Mouse (Mus musculus) thymus, adult 2 months (tissue): ENCODE measurements around the gene Tnrc6c. TPM values are rescaled to one million over a fixed set of nuclear protein-coding genes. Genes with fewer than 3 reads are reported as not detected.

ENCODE experiments used
- DNase-seq: peaks from one replicate; pipeline ENCODE4 v3.0.0; 2021
- H3K27ac ChIP-seq: fragments of 200-500 bp; 2 replicates; pipeline ENCODE4 v1.5.1; 2012; ENCODE audit warnings: low read length, control low read depth; ENCODE audit not compliant: control insufficient read depth, insufficient read depth
- H3K27me3 ChIP-seq: fragments of 200-500 bp; 2 replicates; pipeline ENCODE4 v1.6.1; 2012; ENCODE audit warnings: mild to moderate bottlenecking, low read length, moderate library complexity, mixed read lengths; ENCODE audit not compliant: control insufficient read depth, insufficient read depth
- H3K36me3 ChIP-seq: fragments of 200-500 bp; 2 replicates; pipeline ENCODE4 v1.6.1; 2012; ENCODE audit warnings: mild to moderate bottlenecking, low read length, moderate library complexity; ENCODE audit not compliant: control insufficient read depth, insufficient read depth
- H3K4me1 ChIP-seq: fragments of 200-500 bp; replicated peaks from 2 replicates; pipeline ENCODE4 v1.6.1; 2012; ENCODE audit warnings: low read length; ENCODE audit not compliant: control insufficient read depth, insufficient read depth
- H3K4me3 ChIP-seq: fragments of 200-500 bp; 2 replicates; pipeline ENCODE4 v1.5.1; 2012; ENCODE audit warnings: mild to moderate bottlenecking, low read length, control low read depth, moderate library complexity; ENCODE audit not compliant: control insufficient read depth, insufficient read depth
- CTCF ChIP-seq: fragments of 200-500 bp; IDR thresholded peaks from 2 replicates; pipeline ENCODE4 v1.5.1; 2012; ENCODE audit warnings: mild to moderate bottlenecking, control low read depth, low read length, moderate library complexity, borderline replicate concordance; ENCODE audit not compliant: control insufficient read depth, poor library complexity, insufficient read depth; ENCODE audit errors: extremely low read depth
- POLR2A ChIP-seq: fragments of 200-500 bp; IDR thresholded peaks from 2 replicates; pipeline ENCODE4 v1.6.1; 2012; ENCODE audit warnings: mild to moderate bottlenecking, low read length, control low read depth, moderate library complexity; ENCODE audit not compliant: control insufficient read depth, poor library complexity, insufficient read depth; ENCODE audit errors: extremely low read depth
- WGBS: fragments of 180-500 bp; shearing (Covaris S2); methylation state at CpG from one replicate; pipeline ENCODE4 v1.1.7; 2018; 5-methylcytosine and 5-hydroxymethylcytosine counted together
- polyA plus RNA-seq: library from polyadenylated mRNA; depleted of rRNA; stranded (reverse); fragments of >200 nt; gene quantifications from 2 replicates; pipeline ENCODE4 v1.2.3, GENCODE M21; 2012

Tnrc6c gene
- polyA plus RNA-seq, 1 experiment, result 75.0 TPM

- TF ChIP-seq CTCF (no peak), POLR2A (no peak)
- Histone ChIP-seq H3K27me3 (no peaks in the 10 kb centered on the region), H3K4me3 (no peak overlapping the region), H3K4me1 (peaks cover 8% of the 10 kb centered on the region), H3K36me3 (no peaks in the 10 kb centered on the region), H3K27ac (no peak overlapping the region)
- no peak for DNase-seq
Observed at GRCm38 (mm10) chr11:117666563-117666962, 12.5 kb downstream of the Tnrc6c start.

- DNase-seq, result no peak
- Histone ChIP-seq H3K4me1 (peaks cover 10% of the 10 kb centered on the region), H3K27me3 (no peaks in the 10 kb centered on the region), H3K27ac (no peak overlapping the region), H3K4me3 (no peak overlapping the region), H3K36me3 (no peaks in the 10 kb centered on the region)
- no peak for TF ChIP-seq POLR2A
- TF ChIP-seq CTCF, result no peak
- WGBS, result 88% methylated on average over 5 of the region's 5 CpGs
Observed at GRCm38 (mm10) chr11:117667152-117667551, 13.1 kb downstream of the Tnrc6c start.

GRCm38 (mm10) chr11:117667825-117668224 lies 13.7 kb downstream of the Tnrc6c start:
- TF ChIP-seq CTCF (no peak), POLR2A (no peak)
- Histone ChIP-seq H3K27ac (no peak overlapping the region), H3K4me3 (no peak overlapping the region), H3K36me3 (no peaks in the 10 kb centered on the region), H3K27me3 (no peaks in the 10 kb centered on the region), H3K4me1 (peaks cover 10% of the 10 kb centered on the region)
- WGBS, result 85% methylated on average over 5 of the region's 5 CpGs
- no peak for DNase-seq

- Histone ChIP-seq H3K4me3 (no peak overlapping the region), H3K36me3 (no peaks in the 10 kb centered on the region), H3K27me3 (no peaks in the 10 kb centered on the region), H3K4me1 (peaks cover 10% of the 10 kb centered on the region), H3K27ac (peak overlapping the region; percentile 82)
- no peak for DNase-seq
- WGBS, result 13% methylated on average over 5 of the region's 5 CpGs
- TF ChIP-seq POLR2A (no peak), CTCF (no peak)
Observed at GRCm38 (mm10) chr11:117671626-117672025, 17.5 kb downstream of the Tnrc6c start.

GRCm38 (mm10) chr11:117674531-117674930 lies 20.4 kb downstream of the Tnrc6c start:
- Histone ChIP-seq H3K27me3 (no peaks in the 10 kb centered on the region), H3K27ac (no peak overlapping the region), H3K4me3 (no peak overlapping the region), H3K4me1 (peaks cover 5% of the 10 kb centered on the region), H3K36me3 (no peaks in the 10 kb centered on the region)
- DNase-seq, result peak; percentile 25
- WGBS, result 92% methylated on average over 1 of the region's 1 CpGs
- TF ChIP-seq CTCF (no peak), POLR2A (no peak)

- no peak overlapping the region for H3K27ac ChIP-seq
Observed at GRCm38 (mm10) chr11:117676649-117677048, 22.6 kb downstream of the Tnrc6c start.

GRCm38 (mm10) chr11:117677111-117677510 lies 23.0 kb downstream of the Tnrc6c start:
- Histone ChIP-seq H3K4me3 (no peak overlapping the region), H3K27me3 (no peaks in the 10 kb centered on the region), H3K36me3 (no peaks in the 10 kb centered on the region), H3K4me1 (no peaks in the 10 kb centered on the region), H3K27ac (no peak overlapping the region)
- no peak for DNase-seq
- TF ChIP-seq POLR2A (no peak), CTCF (no peak)
- WGBS, result 84% methylated on average over 3 of the region's 3 CpGs

More at GRCm38 (mm10) chr11:117676649-117677048, 22.6 kb downstream of the Tnrc6c start:
- WGBS, result 79% methylated on average over 2 of the region's 2 CpGs
- peaks cover 2% of the 10 kb centered on the region; the same call in 1 of the 2 replicates for H3K4me1 ChIP-seq
- TF ChIP-seq CTCF (no peak), POLR2A (no peak)
- H3K27me3 ChIP-seq, result no peaks in the 10 kb centered on the region
- H3K4me3 ChIP-seq, result no peak overlapping the region
- H3K36me3 ChIP-seq, result no peaks in the 10 kb centered on the region
- DNase-seq, result no peak
